Mouse (Mus musculus) frontal cortex, adult 2 months (tissue): ENCODE measurements at regions not wholly inside any gene's neighbourhood (a gene's known extent, or its start where the extent isn't known, plus 50 kb on each side); places are given as distances from the start of the nearest gene placed in this dataset.

Source experiments
- DNase-seq, 2 experiments: peaks; one replicate each; pipeline ENCODE4 v3.0.0; 2022; ENCODE audit warnings: low spot score in 1 of 2; ENCODE audit errors: extremely low spot score in 1 of 2

GRCm38 (mm10) chr2:50003866-50004265 is 62.4 kb upstream of the Lypd6 start:
- DNase-seq: no peak

DNA sequence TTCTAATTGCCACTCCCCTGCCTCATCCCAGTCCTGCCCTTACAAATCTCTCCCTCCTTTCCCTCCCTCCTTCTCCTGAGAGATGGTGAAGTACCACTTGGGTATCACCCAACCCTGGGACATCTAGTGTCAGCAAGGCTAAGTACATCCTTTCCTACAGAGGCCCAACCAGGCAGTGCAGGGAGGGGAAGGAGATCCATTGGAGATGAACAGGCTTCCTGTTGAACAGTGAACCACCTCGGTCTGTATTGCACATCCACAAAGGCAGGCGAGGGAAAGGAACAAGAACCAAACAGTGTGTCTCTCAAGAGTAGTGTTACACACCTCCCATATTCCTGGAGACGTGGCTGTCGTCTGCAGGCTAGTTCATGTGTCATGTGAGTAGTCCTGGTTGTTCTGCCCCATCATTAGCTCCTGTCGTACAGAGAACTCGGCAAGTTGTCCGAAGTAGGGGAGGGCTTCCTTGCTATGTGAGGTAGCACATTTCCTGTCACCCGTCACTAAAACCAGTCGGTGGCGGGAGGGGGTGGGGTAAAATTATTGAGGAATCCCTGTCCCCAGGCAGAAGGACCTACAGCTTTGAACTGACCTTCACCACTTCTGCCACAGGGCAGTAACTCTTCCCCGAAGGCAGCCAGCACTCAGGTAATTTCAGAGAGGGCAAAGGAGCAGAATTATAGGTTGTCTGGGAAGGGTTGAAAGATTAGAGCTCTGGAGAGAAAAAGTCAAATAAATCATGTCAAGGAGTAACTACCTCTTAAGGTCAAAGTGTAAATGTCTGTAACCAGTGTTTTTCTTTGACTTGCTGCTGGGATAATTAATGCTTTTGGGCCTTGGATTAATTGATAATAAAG is 61.3 kb upstream of the Lypd6 start:
- DNase-seq: no peak

DNA sequence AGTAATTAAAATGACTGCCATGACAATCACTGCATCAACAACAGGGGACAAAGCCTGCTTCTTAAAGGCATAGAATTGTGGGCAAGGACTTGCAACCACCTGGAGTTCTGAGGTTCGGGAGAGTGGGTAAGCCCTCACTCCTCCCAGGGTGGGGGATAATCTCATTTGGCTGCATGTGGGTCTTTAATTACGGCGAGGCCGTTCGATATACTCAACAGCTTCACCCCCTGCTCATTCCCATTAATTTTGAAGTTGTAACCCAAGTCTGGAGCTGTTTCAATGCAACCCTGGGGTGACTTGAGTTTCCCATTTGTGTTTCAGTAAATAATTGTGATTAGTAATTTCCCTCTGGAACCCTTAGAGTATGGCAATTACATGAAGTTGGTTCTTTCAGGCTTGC is 57.9 kb upstream of the Lypd6 start:
- no peak for DNase-seq

- DNase-seq: no peak
Observed at GRCm38 (mm10) chr2:50010409-50010808, 55.8 kb upstream of the Lypd6 start.

DNA sequence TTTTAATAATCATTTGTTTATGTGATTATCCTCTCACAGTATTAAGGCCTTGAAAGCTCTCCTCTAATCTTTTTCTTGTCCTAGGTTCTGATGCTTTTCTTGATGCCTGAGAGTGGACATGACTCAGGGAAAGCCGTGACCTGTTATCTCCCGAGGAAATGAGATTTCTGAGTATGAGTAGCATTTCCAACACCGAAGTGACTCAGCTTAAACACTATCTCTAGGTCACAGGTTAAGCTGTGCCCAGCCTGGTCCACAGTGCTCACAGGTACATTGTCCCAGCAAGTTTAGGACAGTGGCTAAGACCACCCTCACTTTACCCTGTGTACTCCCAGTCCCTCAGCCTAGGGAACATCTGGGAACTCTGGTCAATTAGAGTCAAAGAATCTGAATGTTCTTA is 53.9 kb upstream of the Lypd6 start:
- no peak for DNase-seq

- peak; percentile 70 to 81 for DNase-seq
Observed at GRCm38 (mm10) chr2:50013248-50013647, 53.0 kb upstream of the Lypd6 start.

DNA sequence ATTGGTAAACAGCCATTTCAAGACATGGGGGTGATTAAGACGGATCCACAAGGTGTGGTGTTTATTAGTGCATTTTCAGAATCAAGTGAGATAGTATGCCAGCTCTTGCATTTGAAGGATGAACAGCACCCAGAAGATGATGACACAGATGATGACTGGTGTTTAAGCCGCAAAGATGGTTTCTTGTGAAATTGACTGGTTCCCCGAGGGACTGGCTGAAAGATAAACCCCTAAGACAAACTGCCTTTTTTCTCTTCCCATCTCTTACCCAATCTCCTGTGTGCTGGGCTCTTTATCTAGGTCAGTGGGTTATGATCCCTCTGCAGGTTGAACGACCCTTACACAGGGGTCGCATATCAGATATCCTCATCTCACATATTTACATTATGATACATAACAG is 52.3 kb upstream of the Lypd6 start:
- peak in 1 of 2 experiments; percentile 5 for DNase-seq

- peak; percentile 32 to 51 for DNase-seq
Observed at GRCm38 (mm10) chr2:50014683-50015082, 51.5 kb upstream of the Lypd6 start.
